Mouse (Mus musculus): ENCODE measurements around the gene Msx3. TPM values are rescaled to one million over a fixed set of nuclear protein-coding genes. Genes with fewer than 3 reads are reported as not detected.

Msx3 gene
- polyA plus RNA-seq, 1 experiment: 0.01 TPM

GRCm38 (mm10) chr7:139998691-139999350 lies 50.1 kb downstream of the Msx3 start:
- H3K27me3 ChIP-seq (ENCODE audit: control insufficient read depth, insufficient read depth, insufficient read length): no peaks in the 10 kb centered on the region
- H3ac ChIP-seq (ENCODE audit: control insufficient read depth, insufficient read length, low read depth): no peak overlapping the region
- H3K79me2 ChIP-seq (ENCODE audit: control insufficient read depth, insufficient read depth): no peaks in the 10 kb centered on the region
- TF ChIP-seq MYOD1 (IDR thresholded peaks at IDR 0.05; ENCODE audit: control insufficient read depth, insufficient read length, low read depth) (no peak), CEBPB (IDR thresholded peaks at IDR 0.05; ENCODE audit: low read depth) (no peak), FOSL1 (IDR thresholded peaks at IDR 0.05; ENCODE audit: insufficient read depth, low read length, poor library complexity, severe bottlenecking) (no peak), MAX (IDR thresholded peaks at IDR 0.05) (no peak), USF1 (IDR thresholded peaks at IDR 0.05; ENCODE audit: low read depth) (no peak), CTCF (IDR thresholded peaks at IDR 0.05; ENCODE audit: control insufficient read depth, insufficient read depth, insufficient read length) (no peak)
- H3K79me3 ChIP-seq (ENCODE audit: low read depth): no peaks in the 10 kb centered on the region
- H3K36me3 ChIP-seq (ENCODE audit: control insufficient read depth, insufficient read depth): peaks cover 34% of the 10 kb centered on the region
- no peak overlapping the region for H3K4me3 ChIP-seq (ENCODE audit: insufficient read depth, poor library complexity, severe bottlenecking)

Other genes with a start within 250 kb of the Msx3 start
- gene Adgra1, start 214.9 kb downstream of the Msx3 start, polyA plus RNA-seq (2012; fragmentation: generic; extraction: Trizol): 0.14 TPM
- gene Kndc1, start 154.4 kb downstream of the Msx3 start, polyA plus RNA-seq (2012; fragmentation: generic; extraction: Trizol): not detected
- not detected for gene Utf1, start 105.3 kb downstream of the Msx3 start, polyA plus RNA-seq (2012; fragmentation: generic; extraction: Trizol)
- gene 6430531B16Rik, start 70.3 kb downstream of the Msx3 start, polyA plus RNA-seq (2012; fragmentation: generic; extraction: Trizol): 0.08 TPM
- 3.7 TPM for gene Adam8, start 56.5 kb downstream of the Msx3 start, polyA plus RNA-seq (2012; fragmentation: generic; extraction: Trizol)
- 55.8 TPM for gene Zfp511, start 12.7 kb downstream of the Msx3 start, polyA plus RNA-seq (2012; fragmentation: generic; extraction: Trizol)
- 31.7 TPM for gene Tubgcp2, start 12.4 kb downstream of the Msx3 start, polyA plus RNA-seq (2012; fragmentation: generic; extraction: Trizol)
- gene Caly, start 33.5 kb upstream of the Msx3 start, polyA plus RNA-seq (2012; fragmentation: generic; extraction: Trizol): not detected
- not detected for gene Prap1, start 44.3 kb upstream of the Msx3 start, polyA plus RNA-seq (2012; fragmentation: generic; extraction: Trizol)
- 21.5 TPM for gene Fuom, start 53.4 kb upstream of the Msx3 start, polyA plus RNA-seq (2012; fragmentation: generic; extraction: Trizol)
- 10.1 TPM for gene Paox, start 66.7 kb upstream of the Msx3 start, polyA plus RNA-seq (2012; fragmentation: generic; extraction: Trizol)
- gene Echs1, start 67.4 kb upstream of the Msx3 start, polyA plus RNA-seq (2012; fragmentation: generic; extraction: Trizol): 149 TPM
- 16.9 TPM for gene Mtg1, start 88.5 kb upstream of the Msx3 start, polyA plus RNA-seq (2012; fragmentation: generic; extraction: Trizol)
- gene Sprn, start 105.8 kb upstream of the Msx3 start, polyA plus RNA-seq (2012; fragmentation: generic; extraction: Trizol): not detected
- not detected for gene Olfr522, start 115.7 kb upstream of the Msx3 start, polyA plus RNA-seq (2012; fragmentation: generic; extraction: Trizol)
- not detected for gene Olfr523, start 124.1 kb upstream of the Msx3 start, polyA plus RNA-seq (2012; fragmentation: generic; extraction: Trizol)
- gene Olfr524, start 156.9 kb upstream of the Msx3 start, polyA plus RNA-seq (2012; fragmentation: generic; extraction: Trizol): not detected
- gene Cd163l1, start 169.2 kb upstream of the Msx3 start, polyA plus RNA-seq (2012; fragmentation: generic; extraction: Trizol): not detected
- gene 5830411N06Rik, start 198.2 kb upstream of the Msx3 start, polyA plus RNA-seq (2012; fragmentation: generic; extraction: Trizol): not detected

Measured in C2C12 (cell line).